Mouse (Mus musculus) bone marrow macrophage, adult 2 months (primary cell): ENCODE data around the gene Arid4a.

ENCODE experiments used
- CTCF ChIP-seq: IDR thresholded peaks from 2 replicates; pipeline ENCODE4 v1.5.1; 2012; ENCODE audit warnings: low read depth, mild to moderate bottlenecking, low read length, moderate library complexity
- POLR2A ChIP-seq: IDR thresholded peaks from 2 replicates; pipeline ENCODE4 v1.6.1; 2012; ENCODE audit warnings: mild to moderate bottlenecking, low read depth, low read length, borderline replicate concordance

- TF ChIP-seq CTCF (no peak), POLR2A (no peak)
These were observed 15.4 kb upstream of the Arid4a start for GRCm38 (mm10) chr12:71000344-71000743.
